Mouse (Mus musculus): Measurements from ENCODE around the gene Gdf7. TPM values are rescaled to one million over a fixed set of nuclear protein-coding genes. Genes with fewer than 3 reads are reported as not detected.

Gene Gdf7
- polyA plus RNA-seq, 1 experiment = 1.1 TPM

GRCm38 (mm10) chr12:8343381-8343780 lies 41.6 kb upstream of the Gdf7 start:
- H3K4me1 ChIP-seq (ENCODE audit: control insufficient read depth, insufficient read depth, low read length) = peaks cover 10% of the 10 kb centered on the region; the same call in 1 of the 2 replicates
- no peak for DNase-seq
- no peaks in the 10 kb centered on the region for H3K27me3 ChIP-seq (replicated peaks; ENCODE audit: control insufficient read depth, insufficient read depth, low read length)
- 100% methylated on average over 3 of the region's 3 CpGs for WGBS
- H3K36me3 ChIP-seq (ENCODE audit: control insufficient read depth, insufficient read depth, low read length) = no peaks in the 10 kb centered on the region; the same call in 1 of the 2 replicates
- H3K27ac ChIP-seq (ENCODE audit: insufficient read depth, low read depth, low read length) = no peak overlapping the region
- H3K4me3 ChIP-seq (ENCODE audit: insufficient read depth, low read depth, low read length) = no peak overlapping the region
- TF ChIP-seq CTCF (conservative IDR thresholded peaks at IDR 0.05; ENCODE audit: insufficient read depth, insufficient read length, low read depth, low read length) (no peak), POLR2A (IDR thresholded peaks at IDR 0.05; ENCODE audit: low read depth, low read length) (no peak)

- H3K27ac ChIP-seq (ENCODE audit: insufficient read depth, low read depth, low read length) = no peak overlapping the region
- H3K4me1 ChIP-seq (ENCODE audit: control insufficient read depth, insufficient read depth, low read length) = peaks cover 10% of the 10 kb centered on the region; the same call in 1 of the 2 replicates
- H3K27me3 ChIP-seq (replicated peaks; ENCODE audit: control insufficient read depth, insufficient read depth, low read length) = no peaks in the 10 kb centered on the region
- TF ChIP-seq CTCF (conservative IDR thresholded peaks at IDR 0.05; ENCODE audit: insufficient read depth, insufficient read length, low read depth, low read length) = no peak
- DNase-seq = no peak
- H3K4me3 ChIP-seq (ENCODE audit: insufficient read depth, low read depth, low read length) = no peak overlapping the region
- no peaks in the 10 kb centered on the region; the same call in 1 of the 2 replicates for H3K36me3 ChIP-seq (ENCODE audit: control insufficient read depth, insufficient read depth, low read length)
- WGBS = 71% methylated on average over 6 of the region's 6 CpGs
Measured at GRCm38 (mm10) chr12:8341008-8341407, 39.3 kb upstream of the Gdf7 start.

GRCm38 (mm10) chr12:8339591-8340319 lies 38.0 kb upstream of the Gdf7 start:
- H3K4me1 ChIP-seq (ENCODE audit: control insufficient read depth, insufficient read depth, low read length) = peaks cover 3% of the 10 kb centered on the region; the same call in 1 of the 2 replicates
- H3K4me3 ChIP-seq (ENCODE audit: insufficient read depth, low read depth, low read length) = no peak overlapping the region
- H3K36me3 ChIP-seq (ENCODE audit: control insufficient read depth, insufficient read depth, low read length) = no peaks in the 10 kb centered on the region; the same call in 1 of the 2 replicates
- H3K27ac ChIP-seq (ENCODE audit: insufficient read depth, low read depth, low read length) = no peak overlapping the region
- no peak for DNase-seq
- no peak for TF ChIP-seq POLR2A (IDR thresholded peaks at IDR 0.05; ENCODE audit: low read depth, low read length)
- no peak for TF ChIP-seq CTCF (conservative IDR thresholded peaks at IDR 0.05; ENCODE audit: insufficient read depth, insufficient read length, low read depth, low read length)
- no peaks in the 10 kb centered on the region for H3K27me3 ChIP-seq (replicated peaks; ENCODE audit: control insufficient read depth, insufficient read depth, low read length)
- 69% methylated on average over 13 of the region's 13 CpGs for WGBS

GRCm38 (mm10) chr12:8338918-8339317 lies 37.2 kb upstream of the Gdf7 start:
- no peak overlapping the region for H3K4me3 ChIP-seq (ENCODE audit: insufficient read depth, low read depth, low read length)
- no peak overlapping the region for H3K27ac ChIP-seq (ENCODE audit: insufficient read depth, low read depth, low read length)
- H3K27me3 ChIP-seq (replicated peaks; ENCODE audit: control insufficient read depth, insufficient read depth, low read length) = no peaks in the 10 kb centered on the region
- H3K4me1 ChIP-seq (ENCODE audit: control insufficient read depth, insufficient read depth, low read length) = peaks cover 9% of the 10 kb centered on the region
- TF ChIP-seq CTCF (conservative IDR thresholded peaks at IDR 0.05; ENCODE audit: insufficient read depth, insufficient read length, low read depth, low read length) (no peak), POLR2A (IDR thresholded peaks at IDR 0.05; ENCODE audit: low read depth, low read length) (no peak)
- WGBS = 92% methylated on average over 8 of the region's 8 CpGs
- H3K36me3 ChIP-seq (ENCODE audit: control insufficient read depth, insufficient read depth, low read length) = no peaks in the 10 kb centered on the region; the same call in 1 of the 2 replicates
- no peak for DNase-seq

- TF ChIP-seq CTCF (conservative IDR thresholded peaks at IDR 0.05; ENCODE audit: insufficient read depth, insufficient read length, low read depth, low read length) (no peak), POLR2A (IDR thresholded peaks at IDR 0.05; ENCODE audit: low read depth, low read length) (no peak)
- DNase-seq = no peak
- Histone ChIP-seq H3K4me1 (ENCODE audit: control insufficient read depth, insufficient read depth, low read length) (peaks cover 12% of the 10 kb centered on the region), H3K27ac (ENCODE audit: insufficient read depth, low read depth, low read length) (no peak overlapping the region), H3K27me3 (replicated peaks; ENCODE audit: control insufficient read depth, insufficient read depth, low read length) (no peaks in the 10 kb centered on the region), H3K36me3 (ENCODE audit: control insufficient read depth, insufficient read depth, low read length) (no peaks in the 10 kb centered on the region; the same call in 1 of the 2 replicates), H3K4me3 (ENCODE audit: insufficient read depth, low read depth, low read length) (no peak overlapping the region)
- 61% methylated on average over 4 of the region's 4 CpGs for WGBS
Measured at GRCm38 (mm10) chr12:8338491-8338890, 36.7 kb upstream of the Gdf7 start.

GRCm38 (mm10) chr12:8337286-8338060 lies 35.7 kb upstream of the Gdf7 start:
- Histone ChIP-seq H3K36me3 (ENCODE audit: control insufficient read depth, insufficient read depth, low read length) (no peaks in the 10 kb centered on the region; the same call in 1 of the 2 replicates), H3K4me3 (ENCODE audit: insufficient read depth, low read depth, low read length) (no peak overlapping the region), H3K4me1 (ENCODE audit: control insufficient read depth, insufficient read depth, low read length) (peaks cover 12% of the 10 kb centered on the region), H3K27ac (ENCODE audit: insufficient read depth, low read depth, low read length) (no peak overlapping the region), H3K27me3 (replicated peaks; ENCODE audit: control insufficient read depth, insufficient read depth, low read length) (no peaks in the 10 kb centered on the region)
- peak; percentile 49 for DNase-seq
- WGBS = 63% methylated on average over 12 of the region's 12 CpGs
- no peak for TF ChIP-seq POLR2A (IDR thresholded peaks at IDR 0.05; ENCODE audit: low read depth, low read length)
- TF ChIP-seq CTCF (conservative IDR thresholded peaks at IDR 0.05; ENCODE audit: insufficient read depth, insufficient read length, low read depth, low read length) = 0 out of 2 replicates have a peak, but pooled peaks have one; percentile 4

All from kidney, adult 2 months (tissue).